Mouse (Mus musculus) midbrain, embryonic 10.5 days (tissue): Measurements from ENCODE around the gene Rsbn1l. TPM values are rescaled to one million over a fixed set of nuclear protein-coding genes. Genes with fewer than 3 reads are reported as not detected.

ENCODE experiments used
- DNase-seq: peaks from one replicate; pipeline ENCODE4 v3.0.0-alpha.2; 2017; ENCODE audit warnings: low spot score
- H3K27ac ChIP-seq: fragments of 300-500 bp; sonication (generic); replicated peaks from 2 replicates; pipeline ENCODE4 v1.5.1; 2016; ENCODE audit warnings: mild to moderate bottlenecking
- H3K27me3 ChIP-seq: fragments of 300-500 bp; sonication (generic); 2 replicates; pipeline ENCODE4 v1.6.1; 2016; ENCODE audit warnings: low read depth, mild to moderate bottlenecking; ENCODE audit not compliant: poor library complexity, severe bottlenecking
- H3K36me3 ChIP-seq: fragments of 300-500 bp; sonication (generic); 2 replicates; pipeline ENCODE4 v1.6.1; 2016; ENCODE audit warnings: mild to moderate bottlenecking, moderate library complexity
- H3K4me1 ChIP-seq: fragments of 300-500 bp; sonication (generic); 2 replicates; pipeline ENCODE4 v1.6.1; 2016
- H3K4me3 ChIP-seq: fragments of 300-500 bp; sonication (generic); 2 replicates; pipeline ENCODE4 v1.5.1; 2016; ENCODE audit warnings: mild to moderate bottlenecking, moderate library complexity
- H3K9me3 ChIP-seq: fragments of 300-500 bp; sonication (generic); replicated peaks from 2 replicates; pipeline ENCODE4 v1.6.1; 2016; ENCODE audit warnings: mild to moderate bottlenecking
- WGBS: fragments of 180-500 bp; shearing (Covaris S2); methylation state at CpG from one replicate; pipeline ENCODE4 v1.1.7; 2016; 5-methylcytosine and 5-hydroxymethylcytosine counted together
- polyA plus RNA-seq: library from polyadenylated mRNA; unstranded; fragments of >200 nt; fragmentation: Nextera tagmentation; extraction: Ambion mirVana; gene quantifications from 2 replicates; pipeline ENCODE4 v1.2.1, GENCODE M21; 2016

Rsbn1l gene
- polyA plus RNA-seq, 1 experiment from 2014 or later, result 5.3 TPM

DNA sequence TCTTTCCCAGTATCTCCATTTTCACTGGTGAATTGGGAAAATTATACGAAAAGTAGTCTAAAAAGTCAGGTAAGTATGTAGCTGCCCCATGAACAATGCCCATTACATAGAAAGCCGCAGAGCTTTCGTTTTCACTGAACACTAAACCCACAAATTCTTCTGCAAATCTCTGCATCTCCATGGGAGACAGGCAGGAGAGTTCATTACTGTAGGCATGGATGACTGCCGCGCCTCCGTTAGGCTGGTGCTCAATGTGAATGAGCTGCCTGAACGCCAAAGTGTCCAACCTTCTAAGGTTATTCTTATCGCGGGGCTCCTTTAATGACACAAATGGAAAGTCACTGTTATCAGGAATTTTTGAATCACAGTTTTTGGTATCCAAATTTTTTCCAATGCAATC lies 36.6 kb downstream of the Rsbn1l start:
- Histone ChIP-seq H3K27ac (no peak overlapping the region), H3K36me3 (peaks cover 13% of the 10 kb centered on the region), H3K9me3 (no peaks in the 10 kb centered on the region), H3K27me3 (no peaks in the 10 kb centered on the region), H3K4me1 (0 out of 2 replicates have a peak, but pooled peaks cover 3% of the 10 kb centered on the region), H3K4me3 (no peak overlapping the region)
- WGBS, result 87% methylated on average over 9 of the region's 9 CpGs
- DNase-seq, result no peak

DNA sequence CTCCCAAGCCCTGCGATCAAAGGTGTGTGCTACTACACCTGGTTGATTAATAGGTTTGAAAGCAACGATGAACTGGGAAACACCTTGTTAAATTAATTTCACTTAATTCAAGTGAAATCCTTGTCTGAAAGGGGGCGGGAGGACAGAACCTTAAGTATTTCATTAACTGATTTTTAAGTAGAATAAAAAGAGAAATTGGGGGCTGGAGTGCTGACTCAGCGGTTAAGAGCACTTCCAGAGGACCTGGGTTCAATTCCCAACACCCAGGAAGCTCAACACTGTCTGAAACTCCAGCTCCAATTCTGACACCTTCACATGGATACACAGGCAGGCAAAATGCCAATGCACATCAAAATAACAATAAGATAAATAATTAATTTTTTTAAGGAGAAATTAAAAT lies 37.2 kb downstream of the Rsbn1l start:
- Histone ChIP-seq H3K36me3 (peaks cover 13% of the 10 kb centered on the region), H3K9me3 (no peaks in the 10 kb centered on the region), H3K4me1 (0 out of 2 replicates have a peak, but pooled peaks cover 3% of the 10 kb centered on the region), H3K4me3 (no peak overlapping the region), H3K27ac (no peak overlapping the region), H3K27me3 (no peaks in the 10 kb centered on the region)
- WGBS, result 94% methylated on average over 4 of the region's 4 CpGs
- DNase-seq, result no peak

DNA sequence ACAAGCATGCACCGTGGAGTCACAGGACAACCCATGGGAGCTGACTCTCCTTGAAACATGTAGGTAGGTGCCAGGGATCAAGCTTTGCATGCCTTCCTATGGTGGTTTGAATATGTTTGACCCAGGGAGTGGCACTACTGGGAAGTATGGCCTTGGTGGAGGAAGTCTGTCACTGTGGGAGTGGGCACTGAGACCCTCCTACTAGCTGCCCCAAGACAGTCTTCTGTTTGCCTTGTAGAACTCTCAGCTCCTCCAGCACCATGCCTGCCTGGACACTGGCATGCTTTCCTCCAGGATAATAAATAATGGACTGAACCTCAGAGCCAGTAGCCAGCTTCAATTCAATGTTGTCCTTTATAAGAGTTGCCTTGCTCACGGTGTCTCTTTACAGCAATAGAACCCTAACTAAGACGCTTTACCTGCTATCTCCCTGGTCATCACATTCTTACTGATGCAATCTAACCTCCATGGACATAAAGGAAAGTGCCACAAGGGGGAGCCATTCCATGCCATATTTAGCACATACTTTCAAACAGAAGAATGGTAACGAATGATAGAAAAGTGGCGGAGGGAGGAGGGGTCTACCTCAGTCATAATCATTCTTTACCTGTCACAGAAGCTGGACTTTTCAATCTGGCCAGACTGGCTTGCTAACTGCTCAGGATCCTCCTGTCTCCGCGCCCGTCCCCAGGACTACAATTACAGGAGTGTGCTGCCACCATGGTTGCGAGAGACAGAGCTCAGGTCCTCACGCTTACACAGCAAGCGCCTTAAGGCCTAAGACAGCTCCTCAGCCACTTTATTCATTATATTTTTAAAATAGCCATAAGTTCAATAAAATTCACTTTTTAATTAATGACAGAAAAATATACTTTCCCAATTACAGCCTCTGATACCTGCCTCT lies 42.6 kb downstream of the Rsbn1l start:
- no peaks in the 10 kb centered on the region for H3K4me1 ChIP-seq
- peaks cover 5% of the 10 kb centered on the region; the same call in 1 of the 2 replicates for H3K36me3 ChIP-seq
- no peaks in the 10 kb centered on the region for H3K27me3 ChIP-seq
- H3K27ac ChIP-seq, result no peak overlapping the region
- no peaks in the 10 kb centered on the region for H3K9me3 ChIP-seq
- WGBS, result 84% methylated on average over 11 of the region's 11 CpGs
- H3K4me3 ChIP-seq, result no peak overlapping the region
- peak; percentile 32 for DNase-seq

DNA sequence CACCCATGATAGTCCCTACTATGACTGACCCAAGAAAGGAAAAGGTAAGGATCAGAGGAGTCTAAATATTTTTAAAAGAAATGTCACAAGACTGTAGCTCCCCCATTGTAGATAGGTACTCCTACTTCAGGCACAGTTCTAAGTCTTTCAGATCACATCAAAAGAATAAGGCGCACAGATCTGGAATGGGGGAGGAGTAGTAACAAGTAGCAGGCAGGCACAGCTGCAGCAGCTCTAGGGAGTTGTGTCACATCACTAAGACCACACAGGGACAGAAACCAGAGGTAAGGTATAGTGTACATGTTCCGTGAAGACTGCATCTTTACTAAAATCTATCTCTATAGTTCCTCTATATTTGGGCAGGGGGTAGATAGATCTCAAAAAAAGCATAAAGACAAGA lies 44.5 kb downstream of the Rsbn1l start:
- H3K4me1 ChIP-seq, result no peaks in the 10 kb centered on the region
- no peaks in the 10 kb centered on the region for H3K27me3 ChIP-seq
- H3K9me3 ChIP-seq, result no peaks in the 10 kb centered on the region
- no peak for DNase-seq
- no peak overlapping the region for H3K27ac ChIP-seq
- WGBS, result 88% methylated on average over 2 of the region's 2 CpGs
- H3K36me3 ChIP-seq, result peaks cover 18% of the 10 kb centered on the region
- no peak overlapping the region for H3K4me3 ChIP-seq

DNA sequence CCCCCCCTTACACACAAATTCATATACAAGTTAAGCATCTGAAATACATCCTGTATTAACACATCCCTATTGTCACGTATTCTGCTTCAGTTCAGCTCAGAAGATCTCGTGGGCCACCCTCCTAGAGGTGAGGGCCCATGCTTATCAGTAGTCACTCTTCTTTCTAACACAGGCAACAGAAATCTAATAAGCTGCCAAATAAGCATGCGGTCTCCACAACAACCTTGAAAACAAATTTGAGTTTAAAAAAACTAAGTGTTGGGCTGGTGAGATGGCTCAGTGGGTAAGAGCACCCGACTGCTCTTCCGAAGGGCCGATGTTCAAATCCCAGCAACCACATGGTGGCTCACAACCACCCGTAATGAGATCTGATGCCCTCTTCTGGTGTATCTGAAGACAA lies 50.0 kb downstream of the Rsbn1l start:
- peaks cover 40% of the 10 kb centered on the region for H3K36me3 ChIP-seq

DNA sequence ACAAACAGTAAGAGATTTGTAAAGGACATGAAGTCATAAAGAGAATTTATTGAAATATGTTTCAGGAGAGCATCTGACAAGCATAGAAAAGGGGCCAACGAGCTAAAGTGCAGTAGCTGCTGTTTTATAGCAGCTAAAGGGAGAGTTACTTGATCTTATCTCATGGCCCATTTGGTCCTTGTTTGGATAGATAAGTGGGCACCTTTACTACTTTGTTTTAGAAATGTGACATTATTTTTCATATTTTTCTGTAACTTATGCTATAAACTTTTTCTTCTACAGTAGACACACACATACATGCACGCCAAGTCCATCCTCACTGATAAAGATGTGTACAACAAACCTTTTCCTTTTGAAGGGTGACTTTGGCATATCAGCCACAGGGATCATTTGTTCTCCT lies 50.8 kb downstream of the Rsbn1l start:
- no peaks in the 10 kb centered on the region for H3K27me3 ChIP-seq
- no peak overlapping the region for H3K4me3 ChIP-seq
- WGBS, result 89% methylated on average over 2 of the region's 2 CpGs
- no peak for DNase-seq
- H3K36me3 ChIP-seq, result peaks cover 48% of the 10 kb centered on the region
- no peak overlapping the region for H3K27ac ChIP-seq
- no peaks in the 10 kb centered on the region for H3K4me1 ChIP-seq
- H3K9me3 ChIP-seq, result no peaks in the 10 kb centered on the region

More for the DNA sequence above, 50.0 kb downstream of the Rsbn1l start:
- Histone ChIP-seq H3K9me3 (no peaks in the 10 kb centered on the region), H3K4me1 (no peaks in the 10 kb centered on the region), H3K27me3 (no peaks in the 10 kb centered on the region), H3K4me3 (no peak overlapping the region), H3K27ac (no peak overlapping the region)
- 94% methylated on average over 7 of the region's 7 CpGs for WGBS
- no peak for DNase-seq

DNA sequence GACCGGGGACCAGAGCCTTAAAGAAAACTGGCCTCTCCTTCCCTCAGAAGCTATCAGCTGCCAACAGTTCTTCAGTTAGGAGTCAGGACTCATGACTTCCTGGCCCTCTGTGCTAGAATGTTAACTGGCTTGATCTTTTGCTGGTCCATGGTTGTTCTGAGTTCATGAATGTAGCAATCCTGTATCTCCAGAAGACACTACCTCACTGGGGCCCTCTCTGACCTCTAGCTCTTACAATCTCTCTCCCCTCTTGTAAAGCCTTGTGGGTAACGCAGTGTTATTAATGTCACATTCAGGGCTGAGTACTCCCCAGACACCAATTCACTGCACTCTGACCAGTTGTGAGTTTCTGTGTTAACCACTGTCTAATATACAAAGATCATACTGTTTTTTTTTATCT lies 51.6 kb downstream of the Rsbn1l start:
- Histone ChIP-seq H3K27me3 (no peaks in the 10 kb centered on the region), H3K4me1 (no peaks in the 10 kb centered on the region), H3K36me3 (peaks cover 54% of the 10 kb centered on the region), H3K27ac (no peak overlapping the region), H3K4me3 (no peak overlapping the region), H3K9me3 (no peaks in the 10 kb centered on the region)
- 97% methylated on average over 2 of the region's 2 CpGs for WGBS
- no peak for DNase-seq

DNA sequence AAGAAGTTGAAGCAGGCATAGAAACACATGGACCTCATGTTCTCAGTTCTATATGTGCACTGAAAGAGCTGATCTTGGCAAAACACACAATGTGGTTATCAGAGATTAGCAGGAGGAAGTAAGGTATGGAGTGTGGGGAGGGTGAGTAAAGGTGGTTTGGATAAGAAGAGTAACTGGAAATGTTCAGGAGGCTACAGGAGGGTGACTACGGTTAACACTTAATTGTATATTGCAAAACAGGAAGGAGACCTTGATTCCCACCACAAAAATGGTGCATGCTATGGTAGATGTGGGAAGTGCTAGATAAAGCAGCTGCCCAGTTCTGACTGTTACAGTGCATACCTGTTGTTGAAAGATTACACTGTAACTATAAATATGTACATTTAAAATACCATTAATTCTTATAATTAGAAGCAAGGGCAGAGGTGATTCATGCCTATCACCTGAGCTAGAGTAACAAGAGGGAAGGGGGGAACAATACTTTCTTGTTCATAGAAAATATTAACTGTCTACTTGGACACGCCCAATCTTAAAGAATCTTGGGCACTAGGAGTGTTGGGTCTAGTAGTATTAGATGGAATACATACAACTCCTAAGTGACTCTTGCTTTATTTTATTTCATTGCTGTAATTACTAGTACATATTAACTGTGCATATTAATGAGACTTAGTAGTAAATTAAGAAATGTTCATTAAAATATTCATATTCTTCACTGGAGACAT lies 58.6 kb downstream of the Rsbn1l start:
- peaks cover 68% of the 10 kb centered on the region for H3K36me3 ChIP-seq
- no peak overlapping the region for H3K4me3 ChIP-seq
- H3K9me3 ChIP-seq, result no peaks in the 10 kb centered on the region
- DNase-seq, result no peak
- WGBS, result 95% methylated on average over 2 of the region's 2 CpGs
- H3K4me1 ChIP-seq, result no peaks in the 10 kb centered on the region
- no peak overlapping the region for H3K27ac ChIP-seq
- no peaks in the 10 kb centered on the region for H3K27me3 ChIP-seq

DNA sequence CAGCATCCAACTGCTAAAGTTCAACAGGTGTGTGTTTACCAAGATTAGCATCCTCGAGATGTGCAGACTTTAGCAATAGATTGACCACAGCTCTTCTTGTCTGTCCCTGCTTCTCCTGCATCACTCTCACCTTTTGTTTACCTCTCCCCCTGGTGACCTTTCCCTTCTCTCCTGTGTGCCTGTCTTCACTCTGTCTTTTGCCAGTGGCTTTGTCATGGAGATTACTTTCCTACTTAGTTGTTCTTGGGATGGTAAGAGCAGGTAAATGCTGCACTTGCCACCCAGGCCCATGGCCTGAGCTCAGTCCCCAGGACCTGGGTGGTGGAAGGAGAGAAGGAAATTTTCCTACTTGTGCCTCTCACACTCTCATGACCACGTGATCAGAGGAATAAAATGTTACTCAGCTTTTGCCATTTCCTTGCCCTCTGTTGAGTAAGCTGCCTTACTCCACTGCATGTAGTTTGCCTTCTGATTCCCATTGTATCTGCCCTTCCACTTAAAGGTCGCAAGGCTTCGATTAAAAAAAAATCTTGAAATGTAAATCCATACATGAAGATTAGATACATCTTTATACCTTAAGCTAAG lies 72.1 kb downstream of the Rsbn1l start:
- H3K27ac ChIP-seq, result no peak overlapping the region
- no peaks in the 10 kb centered on the region for H3K27me3 ChIP-seq
- H3K9me3 ChIP-seq, result no peaks in the 10 kb centered on the region
- WGBS, result 78% methylated on average over 4 of the region's 4 CpGs
- no peak for DNase-seq
- peak overlapping the region; percentile 88 for H3K4me3 ChIP-seq
- H3K36me3 ChIP-seq, result peaks cover 36% of the 10 kb centered on the region
- peaks cover 22% of the 10 kb centered on the region for H3K4me1 ChIP-seq

DNA sequence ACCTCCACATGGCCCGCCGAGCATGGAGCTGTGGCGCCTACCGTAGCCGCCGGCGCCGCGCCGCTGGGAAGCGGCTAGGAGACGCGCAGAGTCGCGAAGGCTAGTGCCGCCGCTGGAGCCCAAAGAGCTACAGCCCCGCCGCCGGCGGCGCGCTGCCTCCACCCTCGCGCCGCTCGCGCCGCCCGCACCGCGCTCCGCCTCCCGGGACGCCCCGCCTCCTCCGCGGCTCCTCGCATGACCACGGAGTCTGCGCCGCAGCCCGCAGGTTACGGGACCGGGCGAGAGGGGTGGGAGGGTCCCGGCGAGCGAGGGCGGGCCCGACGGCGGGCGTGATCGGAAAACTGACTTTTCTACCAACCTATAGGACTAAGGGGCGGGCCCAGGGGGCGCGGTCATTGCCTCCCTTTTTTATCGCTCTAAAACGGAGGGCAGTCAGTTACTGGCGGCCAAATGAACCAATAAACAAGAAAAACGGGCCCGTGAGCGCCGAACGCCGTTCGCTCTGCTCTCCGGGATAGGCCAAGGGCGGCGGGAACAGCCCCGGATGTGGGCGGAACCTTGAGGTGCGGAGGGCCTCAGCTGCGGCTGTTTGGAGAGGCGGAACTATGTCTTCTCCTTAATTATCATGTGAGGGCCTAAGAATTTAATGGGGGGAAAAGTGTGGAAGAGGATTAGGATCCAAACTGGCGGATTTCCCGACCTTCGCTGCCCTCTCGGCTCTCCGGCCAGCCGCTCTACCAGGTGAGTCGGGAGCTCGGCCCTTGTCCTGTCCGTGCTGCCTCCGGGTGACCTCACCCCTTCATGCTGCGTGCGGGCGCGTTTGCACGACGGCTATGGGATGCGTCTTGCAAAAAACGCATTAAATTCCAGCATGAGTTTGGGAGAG lies 74.0 kb downstream of the Rsbn1l start, which contains the start of the genes Phtf2 and Tmem60:
Gene Phtf2 (minus strand): TSS at position 210 of the 886 bp plus-strand sequence.
Gene Tmem60 (plus strand): TSS at position 277 of the 886 bp plus-strand sequence.
- Histone ChIP-seq H3K9me3 (no peaks in the 10 kb centered on the region), H3K36me3 (peaks cover 23% of the 10 kb centered on the region), H3K4me1 (peaks cover 22% of the 10 kb centered on the region), H3K27ac (peak within 1 kb of the TSS; percentile 95), H3K27me3 (no peaks in the 10 kb centered on the region), H3K4me3 (peak within 1 kb of the TSS; percentile 88)
- peak; percentile 98 for DNase-seq
- under 1% methylated on average over 91 of the region's 94 CpGs for WGBS

DNA sequence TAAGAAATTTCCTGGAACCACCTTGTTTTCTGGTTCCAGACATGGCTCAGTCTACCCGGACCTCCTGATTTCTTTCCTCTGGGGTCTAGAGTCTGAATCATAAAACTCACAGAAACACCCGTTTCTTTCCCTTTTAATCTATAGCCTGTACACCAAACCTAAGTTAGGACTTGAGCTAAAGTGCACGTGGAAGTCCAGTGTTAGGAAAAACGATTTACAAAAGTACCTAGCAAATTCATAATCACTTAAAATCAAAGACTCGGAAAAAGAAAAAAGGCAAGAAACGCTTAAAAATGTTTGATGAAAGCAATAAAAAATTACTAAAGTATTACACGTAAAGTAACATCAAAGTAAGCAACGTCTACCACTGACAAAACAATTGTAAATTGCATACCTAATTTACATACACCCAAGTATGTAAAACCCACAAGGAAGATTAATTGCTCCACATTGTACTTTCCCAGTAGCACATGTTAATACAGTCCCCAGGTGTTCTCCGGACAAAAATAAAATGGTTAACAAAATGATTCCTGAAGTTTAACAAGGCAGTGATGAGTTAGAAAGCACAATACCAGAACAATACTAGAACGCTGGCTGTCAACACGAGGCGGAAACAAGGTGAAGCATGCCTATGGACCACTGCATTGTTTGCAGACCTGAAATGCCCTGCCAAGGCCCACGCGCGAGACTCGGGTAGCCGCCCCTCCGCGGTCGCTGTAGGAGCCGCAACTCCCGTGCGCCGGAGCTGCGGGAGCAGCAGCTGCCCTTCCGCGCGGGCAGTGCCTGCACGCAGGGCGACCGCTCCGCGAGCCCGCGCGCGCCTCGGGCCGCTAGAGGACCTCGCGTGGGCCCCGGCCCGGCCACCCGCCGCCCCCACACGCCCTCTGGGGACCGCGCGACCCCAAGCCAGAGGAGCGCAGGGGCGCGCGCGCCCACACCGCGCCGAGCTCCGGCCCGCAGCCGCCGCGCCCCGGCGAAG lies 75.1 kb downstream of the Rsbn1l start:
- peaks cover 17% of the 10 kb centered on the region for H3K36me3 ChIP-seq
- H3K27me3 ChIP-seq, result no peaks in the 10 kb centered on the region
- WGBS, result 2% methylated on average over 61 of the region's 64 CpGs
- peak overlapping the region; percentile 88 for H3K4me3 ChIP-seq
- H3K4me1 ChIP-seq, result peaks cover 22% of the 10 kb centered on the region
- H3K9me3 ChIP-seq, result no peaks in the 10 kb centered on the region
- peak overlapping the region; percentile 95 for H3K27ac ChIP-seq
- DNase-seq, result no peak
